Mouse (Mus musculus): ENCODE measurements around the gene Olfr97. TPM values are rescaled to one million over a fixed set of nuclear protein-coding genes. Genes with fewer than 3 reads are reported as not detected.

Gene Olfr97
- polyA plus RNA-seq, 1 experiment from 2014 or later: not detected

GRCm38 (mm10) chr17:37193656-37194055, 43.5 kb downstream of the Olfr97 start, which contains the start of gene Ubd:
Ubd (plus strand) TSS chr17:37193892.
- Histone ChIP-seq H3K4me3 (no peak within 1 kb of the TSS), H3K9me3 (no peaks in the 10 kb centered on the region), H3K9ac (no peak within 1 kb of the TSS), H3K27ac (replicated peaks) (no peak within 1 kb of the TSS), H3K27me3 (replicated peaks) (peaks cover 52% of the 10 kb centered on the region), H3K4me1 (peaks cover 9% of the 10 kb centered on the region), H3K4me2 (no peak within 1 kb of the TSS), H3K36me3 (no peaks in the 10 kb centered on the region)
- ATAC-seq (ENCODE audit: extremely low read depth, insufficient number of reproducible peaks, low FRiP score, low TSS enrichment): no peak
- WGBS: 62% methylated on average over 2 of the region's 2 CpGs

GRCm38 (mm10) chr17:37193032-37193431, 44.1 kb downstream of the Olfr97 start:
- peaks cover 9% of the 10 kb centered on the region for H3K4me1 ChIP-seq

GRCm38 (mm10) chr17:37190711-37191110, 46.4 kb downstream of the Olfr97 start:
- H3K4me1 ChIP-seq: no peaks in the 10 kb centered on the region
- H3K4me2 ChIP-seq: no peak overlapping the region
- no peak overlapping the region for H3K4me3 ChIP-seq
- ATAC-seq (ENCODE audit: extremely low read depth, insufficient number of reproducible peaks, low FRiP score, low TSS enrichment): no peak
- no peaks in the 10 kb centered on the region for H3K9me3 ChIP-seq
- H3K27ac ChIP-seq (replicated peaks): no peak overlapping the region
- 32% methylated on average over 2 of the region's 2 CpGs for WGBS
- H3K9ac ChIP-seq: no peak overlapping the region
- H3K27me3 ChIP-seq (replicated peaks): peaks cover 22% of the 10 kb centered on the region
- H3K36me3 ChIP-seq: no peaks in the 10 kb centered on the region

More at GRCm38 (mm10) chr17:37193032-37193431, 44.1 kb downstream of the Olfr97 start:
- H3K36me3 ChIP-seq: no peaks in the 10 kb centered on the region
- H3K27me3 ChIP-seq (replicated peaks): peaks cover 46% of the 10 kb centered on the region
- no peak overlapping the region for H3K9ac ChIP-seq
- no peak for ATAC-seq (ENCODE audit: extremely low read depth, insufficient number of reproducible peaks, low FRiP score, low TSS enrichment)
- no peaks in the 10 kb centered on the region for H3K9me3 ChIP-seq
- H3K27ac ChIP-seq (replicated peaks): no peak overlapping the region
- no peak overlapping the region for H3K4me2 ChIP-seq
- no peak overlapping the region for H3K4me3 ChIP-seq

- Histone ChIP-seq H3K36me3 (no peaks in the 10 kb centered on the region), H3K4me3 (no peak overlapping the region), H3K27ac (replicated peaks) (no peak overlapping the region), H3K9ac (no peak overlapping the region), H3K27me3 (replicated peaks) (no peaks in the 10 kb centered on the region), H3K4me1 (no peaks in the 10 kb centered on the region), H3K4me2 (no peak overlapping the region), H3K9me3 (no peaks in the 10 kb centered on the region)
- no peak for ATAC-seq (ENCODE audit: extremely low read depth, insufficient number of reproducible peaks, low FRiP score, low TSS enrichment)
- WGBS: 32% methylated on average over 6 of the region's 6 CpGs
Measured at GRCm38 (mm10) chr17:37185474-37185873, 51.7 kb downstream of the Olfr97 start.

Other genes with a start within 250 kb of the Olfr97 start
- 0.24 and 0.36 TPM in 2 replicates for gene H2-M5, start 247.8 kb downstream of the Olfr97 start, polyA plus RNA-seq (2015; fragmentation: Nextera tagmentation; extraction: Ambion mirVana)
- gene Zfp57, start 236.2 kb downstream of the Olfr97 start, polyA plus RNA-seq (2015; fragmentation: Nextera tagmentation; extraction: Ambion mirVana): 42.5 and 45.5 TPM in 2 replicates
- not detected in 2 replicates for gene Mog, start 213.9 kb downstream of the Olfr97 start, polyA plus RNA-seq (2015; fragmentation: Nextera tagmentation; extraction: Ambion mirVana)
- 4.5 and 6.9 TPM in 2 replicates for gene Gabbr1, start 191.4 kb downstream of the Olfr97 start, polyA plus RNA-seq (2015; fragmentation: Nextera tagmentation; extraction: Ambion mirVana)
- not detected in 2 replicates for gene Olfr90, start 148.8 kb downstream of the Olfr97 start, polyA plus RNA-seq (2015; fragmentation: Nextera tagmentation; extraction: Ambion mirVana)
- gene Olfr91, start 139.1 kb downstream of the Olfr97 start, polyA plus RNA-seq (2015; fragmentation: Nextera tagmentation; extraction: Ambion mirVana): not detected in 2 replicates
- gene Olfr92, start 117.2 kb downstream of the Olfr97 start, polyA plus RNA-seq (2015; fragmentation: Nextera tagmentation; extraction: Ambion mirVana): not detected in 2 replicates
- not detected in 2 replicates for gene Olfr93, start 75.8 kb downstream of the Olfr97 start, polyA plus RNA-seq (2015; fragmentation: Nextera tagmentation; extraction: Ambion mirVana)
- gene Ubd, start 43.4 kb downstream of the Olfr97 start, polyA plus RNA-seq (2015; fragmentation: Nextera tagmentation; extraction: Ambion mirVana): not detected in 2 replicates
- gene Olfr94, start 36.3 kb downstream of the Olfr97 start, polyA plus RNA-seq (2015; fragmentation: Nextera tagmentation; extraction: Ambion mirVana): not detected in 2 replicates
- not detected in 2 replicates for gene Olfr95, start 24.2 kb downstream of the Olfr97 start, polyA plus RNA-seq (2015; fragmentation: Nextera tagmentation; extraction: Ambion mirVana)
- gene Olfr96, start 17.2 kb downstream of the Olfr97 start, polyA plus RNA-seq (2015; fragmentation: Nextera tagmentation; extraction: Ambion mirVana): not detected in 2 replicates
- gene Olfr98, start 26.4 kb upstream of the Olfr97 start, polyA plus RNA-seq (2015; fragmentation: Nextera tagmentation; extraction: Ambion mirVana): not detected in 2 replicates
- gene H2-M3, start 32.9 kb upstream of the Olfr97 start, polyA plus RNA-seq (2015; fragmentation: Nextera tagmentation; extraction: Ambion mirVana): 0.80 and 1.0 TPM in 2 replicates
- gene Olfr99, start 46.1 kb upstream of the Olfr97 start, polyA plus RNA-seq (2015; fragmentation: Nextera tagmentation; extraction: Ambion mirVana): not detected in 2 replicates
- not detected in 2 replicates for gene Olfr101, start 67.0 kb upstream of the Olfr97 start, polyA plus RNA-seq (2015; fragmentation: Nextera tagmentation; extraction: Ambion mirVana)
- gene Olfr102, start 79.7 kb upstream of the Olfr97 start, polyA plus RNA-seq (2015; fragmentation: Nextera tagmentation; extraction: Ambion mirVana): not detected in 2 replicates
- not detected in 2 replicates for gene Olfr103, start 102.4 kb upstream of the Olfr97 start, polyA plus RNA-seq (2015; fragmentation: Nextera tagmentation; extraction: Ambion mirVana)
- gene Olfr104-ps, start 122.3 kb upstream of the Olfr97 start, polyA plus RNA-seq (2015; fragmentation: Nextera tagmentation; extraction: Ambion mirVana): not detected in 2 replicates
- gene Olfr105-ps, start 141.7 kb upstream of the Olfr97 start, polyA plus RNA-seq (2015; fragmentation: Nextera tagmentation; extraction: Ambion mirVana): not detected in 2 replicates
- gene Olfr106-ps, start 153.1 kb upstream of the Olfr97 start, polyA plus RNA-seq (2015; fragmentation: Nextera tagmentation; extraction: Ambion mirVana): not detected in 2 replicates
- gene Olfr107, start 161.9 kb upstream of the Olfr97 start, polyA plus RNA-seq (2015; fragmentation: Nextera tagmentation; extraction: Ambion mirVana): not detected in 2 replicates
- gene Olfr108, start 208.2 kb upstream of the Olfr97 start, polyA plus RNA-seq (2015; fragmentation: Nextera tagmentation; extraction: Ambion mirVana): not detected in 2 replicates
- not detected in 2 replicates for gene Olfr109, start 221.6 kb upstream of the Olfr97 start, polyA plus RNA-seq (2015; fragmentation: Nextera tagmentation; extraction: Ambion mirVana)
- gene H2-M2, start 246.2 kb upstream of the Olfr97 start, polyA plus RNA-seq (2015; fragmentation: Nextera tagmentation; extraction: Ambion mirVana): not detected in 2 replicates

All from heart, embryonic 13.5 days (tissue).